Comparison of ENCODE assay signal across 7 mouse cellular contexts in the genomic region with DNA sequence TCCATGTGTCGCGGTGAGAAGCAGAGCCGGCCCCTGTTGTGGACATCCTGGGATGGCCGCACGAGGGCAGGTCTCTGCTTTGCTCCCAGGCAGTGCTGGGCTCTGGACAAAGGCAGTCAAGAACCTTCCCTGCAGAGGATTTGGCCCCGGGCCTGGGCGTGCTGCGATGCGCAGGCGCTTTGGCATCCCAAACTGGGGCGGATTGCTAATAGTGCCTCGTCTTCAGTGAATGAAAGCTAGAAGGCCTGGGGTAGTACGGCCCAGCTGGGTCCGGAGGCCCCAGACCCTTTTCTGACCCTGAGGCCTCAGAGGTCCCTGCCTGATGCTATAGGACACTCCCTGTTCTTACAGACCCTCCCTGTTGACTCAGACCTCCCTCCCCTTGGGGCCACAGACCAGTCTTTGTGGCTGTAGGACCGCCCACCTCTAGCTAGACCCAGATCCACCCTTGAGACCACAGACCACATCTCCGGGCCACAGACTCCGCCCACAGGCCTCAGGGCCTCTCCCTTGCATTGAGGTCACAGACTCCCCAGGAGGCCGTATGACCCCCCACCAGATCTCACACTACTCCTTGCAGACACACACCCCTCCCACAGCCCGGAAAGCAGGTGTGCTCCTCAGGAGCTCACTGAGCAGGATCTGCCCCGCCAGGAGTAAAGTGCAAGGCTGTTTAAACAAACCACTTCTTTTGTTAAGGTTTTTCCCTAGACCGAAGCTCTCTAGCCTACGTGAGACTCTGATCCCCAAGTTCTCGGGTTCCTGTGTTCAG. TPM values are rescaled to one million over a fixed set of nuclear protein-coding genes. Genes with fewer than 3 reads are reported as not detected.
DNase-seq lines count a peak whose midpoint lies in the region; ATAC-seq and TF ChIP-seq lines count a peak whose summit lies in the region.

No protein-coding gene starts in this region.

- H3K4me3 ChIP-seq in forebrain, embryonic 13.5 days, result no peak overlapping the region
- no peak overlapping the region for H3K4me3 ChIP-seq in heart, postnatal 0 days (ENCODE audit: low read depth, low read length)

- H3K27me3 ChIP-seq in forebrain, embryonic 13.5 days, result peaks cover 13% of the 10 kb centered on the region; the same call in 1 of the 2 replicates
- H3K27me3 ChIP-seq in heart, postnatal 0 days (ENCODE audit: control insufficient read depth, insufficient read depth, low read length), result peaks cover 20% of the 10 kb centered on the region

- TF ChIP-seq EP300 in heart, postnatal 0 days (IDR thresholded peaks at IDR 0.05; ENCODE audit: low read depth), result no peak

- H3K4me2 ChIP-seq in forebrain, embryonic 13.5 days, result peak overlapping the region; percentile 67
- no peak overlapping the region for H3K4me2 ChIP-seq in heart, postnatal 0 days (ENCODE audit: low read depth, low read length)

- 7% methylated on average over 23 of the region's 23 CpGs for WGBS in forebrain, embryonic 13.5 days
- WGBS in heart, postnatal 0 days, result 24% methylated on average over 23 of the region's 23 CpGs

- ATAC-seq in cerebellum, adult (ENCODE audit: insufficient number of reproducible peaks, low FRiP score, low TSS enrichment), result peak; percentile 39
- ATAC-seq in forebrain, embryonic 13.5 days, result peak; percentile 22
- ATAC-seq in heart, postnatal 0 days (ENCODE audit: insufficient read depth, low read depth), result peak; percentile 65

- H3K4me1 ChIP-seq in forebrain, embryonic 13.5 days, result peaks cover 49% of the 10 kb centered on the region
- H3K4me1 ChIP-seq in heart, postnatal 0 days (ENCODE audit: control insufficient read depth, insufficient read depth), result peaks cover 29% of the 10 kb centered on the region

- DNase-seq in NIH3T3 (ENCODE audit: low read depth), result peak; percentile 34
- peak; percentile 69 for DNase-seq in heart, postnatal 0 days (ENCODE audit: low spot score)
- DNase-seq in kidney, postnatal 14 days, result peak; percentile 78
- peak; percentile 87 for DNase-seq in lung, postnatal 10 days
- peak; percentile 34 for DNase-seq in right cerebral cortex, postnatal 25 days

- H3K9ac ChIP-seq in forebrain, embryonic 13.5 days, result peak overlapping the region; percentile 34; the same call in 1 of the 2 replicates
- no peak overlapping the region for H3K9ac ChIP-seq in heart, postnatal 0 days (replicated peaks; ENCODE audit: low read depth, low read length)

- peak; percentile 55 for TF ChIP-seq CTCF in heart, postnatal 0 days (IDR thresholded peaks at IDR 0.05; ENCODE audit: low read depth)

- H3K36me3 ChIP-seq in forebrain, embryonic 13.5 days (ENCODE audit: poor library complexity, severe bottlenecking), result no peaks in the 10 kb centered on the region
- H3K36me3 ChIP-seq in heart, postnatal 0 days (replicated peaks; ENCODE audit: control insufficient read depth, insufficient read depth, low read length), result no peaks in the 10 kb centered on the region

- no peak overlapping the region for H3K27ac ChIP-seq in forebrain, embryonic 13.5 days
- no peak overlapping the region for H3K27ac ChIP-seq in heart, postnatal 0 days (ENCODE audit: low read depth)

- 0 out of 2 replicates have a peak, but pooled peaks cover 2% of the 10 kb centered on the region for H3K9me3 ChIP-seq in forebrain, embryonic 13.5 days (replicated peaks)
- no peaks in the 10 kb centered on the region for H3K9me3 ChIP-seq in heart, postnatal 0 days (replicated peaks; ENCODE audit: control insufficient read depth, low read length)

RNA-seq across cellular contexts. Expression of gene Ackr3, which starts 1.4 kb away (rescaled TPM):
- polyA plus RNA-seq in forebrain, embryonic 13.5 days (2015; fragmentation: Nextera tagmentation; extraction: Ambion mirVana), result 28.5 and 29.1 TPM in 2 replicates
- 13.5 and 21.3 TPM in 2 replicates for total RNA-seq in heart, postnatal 0 days (2014; rRNA removed; ENCODE audit: low replicate concordance)
- 22.5 and 25.5 TPM in 2 replicates for polyA plus RNA-seq in heart, postnatal 0 days (2015; fragmentation: Nextera tagmentation; extraction: Ambion mirVana)

RNA-seq across cellular contexts. Expression of gene Iqca, which starts 49.2 kb away (rescaled TPM):
- polyA plus RNA-seq in forebrain, embryonic 13.5 days (2015; fragmentation: Nextera tagmentation; extraction: Ambion mirVana), result 0.62 and 0.93 TPM in 2 replicates
- not detected in 2 replicates for total RNA-seq in heart, postnatal 0 days (2014; rRNA removed; ENCODE audit: low replicate concordance)
- polyA plus RNA-seq in heart, postnatal 0 days (2015; fragmentation: Nextera tagmentation; extraction: Ambion mirVana), result 0.14 TPM in 1 of 2 replicates, not detected in the other

Comparison
In these comparisons a context has a peak if more than half of its experiments do, and no peak if none do; other contexts are left out.
1. DNase-seq: peak in every context shown above with its lines; median percentile 87 in lung, postnatal 10 days; 78 in kidney, postnatal 14 days; 69 in heart, postnatal 0 days; 34 in NIH3T3; 34 in right cerebral cortex, postnatal 25 days.